Mouse (Mus musculus): ENCODE data around the gene Olfr1386. TPM values are rescaled to one million over a fixed set of nuclear protein-coding genes. Genes with fewer than 3 reads are reported as not detected.

Gene Olfr1386
- polyA plus RNA-seq (2012; rRNA removed): not detected in 2 replicates

DNA sequence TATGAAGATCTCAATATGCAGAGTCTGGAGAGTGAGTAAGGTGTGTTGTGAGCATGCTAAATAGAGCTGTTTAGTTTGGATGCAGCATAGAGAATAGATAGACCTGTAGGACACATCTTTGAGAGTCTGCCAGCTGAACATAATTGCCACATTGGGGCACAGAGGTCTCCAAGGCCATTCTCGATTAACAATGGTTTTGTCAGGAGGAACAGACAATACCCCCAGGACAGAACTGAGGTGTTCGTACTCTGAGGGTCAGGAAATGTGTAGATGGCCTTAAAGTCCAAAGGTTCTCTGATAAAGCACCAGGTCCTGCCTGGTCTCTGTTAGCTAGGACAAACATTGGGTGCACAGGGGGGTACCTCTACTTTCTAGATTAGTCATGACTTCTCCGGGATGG lies at the start of gene Olfr1386:
Olfr1386 (plus strand) TSS at position 301 of the 400 bp plus-strand sequence.

DNA sequence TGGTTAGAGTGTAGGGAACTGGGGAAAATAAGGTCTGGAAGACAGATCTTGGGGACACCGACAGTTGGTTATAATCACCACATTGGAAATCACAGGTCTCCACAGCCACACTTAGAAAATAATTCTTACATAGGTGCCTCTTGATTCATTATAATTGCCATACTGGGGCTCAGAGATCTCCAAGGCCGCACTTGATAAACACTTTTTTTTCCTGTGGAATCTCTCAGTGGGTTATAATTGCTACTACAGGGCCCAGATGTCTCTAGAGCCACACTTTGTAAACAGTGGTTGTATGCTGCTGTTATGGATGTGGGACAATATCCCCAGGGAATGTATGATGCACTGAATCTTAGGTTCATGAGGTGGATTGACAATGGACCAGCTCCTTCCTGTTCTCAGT lies 42.1 kb upstream of the Olfr1386 start, which contains the start of gene Olfr1389:
Olfr1389 (plus strand) TSS at position 301 of the 400 bp plus-strand sequence.

DNA sequence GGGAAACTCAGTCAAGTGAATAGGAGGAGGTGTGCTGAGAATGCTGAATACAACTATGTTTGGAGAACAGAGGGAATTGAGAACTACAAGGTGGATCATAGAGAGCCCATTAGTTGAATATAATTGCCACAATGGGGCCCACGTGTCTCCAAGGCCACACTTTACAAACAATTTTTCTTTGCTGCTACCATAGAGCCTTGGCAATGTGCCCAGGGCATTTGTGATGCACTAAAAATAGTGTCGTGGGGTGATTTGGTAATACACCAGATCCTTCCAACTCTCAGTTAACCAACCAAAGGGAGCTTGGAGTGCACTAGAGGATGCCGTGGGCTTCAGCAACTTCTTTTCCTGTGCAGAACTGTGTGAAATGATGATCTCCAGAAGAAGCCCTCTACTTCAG lies 28.4 kb upstream of the Olfr1386 start, which contains the start of gene Olfr1388:
Olfr1388 (plus strand) TSS at position 214 of the 400 bp plus-strand sequence.

DNA sequence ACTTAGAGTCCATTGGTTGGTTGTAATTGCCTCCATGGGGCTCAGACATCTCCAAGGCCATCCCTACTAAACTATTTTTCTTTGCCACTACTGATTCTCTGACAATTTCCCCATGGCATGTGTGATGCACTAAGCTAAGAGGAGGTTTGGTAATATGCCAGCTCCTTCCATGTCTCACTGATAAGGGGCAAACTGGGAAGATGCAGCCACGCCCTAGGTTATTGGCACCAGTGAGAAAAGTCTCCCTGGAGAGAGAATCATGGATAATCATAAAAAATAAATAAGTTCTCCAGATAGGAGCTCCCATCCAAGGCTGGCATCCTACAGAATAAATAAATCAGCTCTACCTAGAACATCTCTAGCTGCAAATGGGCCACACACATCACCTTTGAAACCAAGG lies 9.8 kb upstream of the Olfr1386 start, which contains the start of gene Olfr1387:
Olfr1387 (plus strand) TSS at position 301 of the 400 bp plus-strand sequence.

DNA sequence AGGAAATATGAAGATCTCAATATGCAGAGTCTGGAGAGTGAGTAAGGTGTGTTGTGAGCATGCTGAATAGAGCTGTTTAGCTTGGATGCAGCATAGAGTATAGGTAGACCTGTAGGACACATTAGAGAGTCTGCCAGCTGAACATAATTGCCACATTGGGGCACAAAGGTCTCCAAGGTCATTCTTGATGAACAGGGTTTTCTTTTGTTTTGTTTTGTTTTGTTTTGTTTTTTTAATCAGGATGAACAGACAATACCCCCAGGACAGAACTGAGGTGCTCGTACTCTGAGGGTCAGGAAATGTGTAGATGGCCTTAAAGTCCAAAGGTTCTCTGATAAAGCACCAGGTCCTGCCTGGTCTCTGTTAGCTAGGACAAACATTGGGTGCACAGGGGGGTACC lies 23.9 kb downstream of the Olfr1386 start, which contains the start of gene Olfr1385:
Olfr1385 (plus strand) TSS at position 301 of the 400 bp plus-strand sequence.

DNA sequence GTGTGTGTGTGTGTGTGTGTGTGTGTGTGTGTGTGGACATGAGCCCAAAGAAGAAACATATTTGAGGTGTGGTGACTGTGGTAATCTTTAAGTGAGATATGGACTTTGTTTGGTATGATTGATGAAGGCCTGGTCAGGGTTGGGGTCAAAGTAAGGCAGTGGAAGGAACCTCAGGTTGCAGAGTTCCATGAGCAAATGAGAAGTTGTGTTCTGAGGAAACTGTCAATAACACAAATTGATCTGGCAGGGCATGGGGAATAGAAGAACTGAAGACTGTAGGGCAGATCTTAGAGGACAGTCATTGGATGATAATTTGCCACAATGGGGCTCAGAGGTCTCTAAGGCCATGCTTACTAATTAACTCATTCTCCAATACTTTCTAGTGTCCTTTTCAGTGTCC lies 54.5 kb downstream of the Olfr1386 start, which contains the start of gene Olfr1383:
Olfr1383 (plus strand) TSS at position 301 of the 400 bp plus-strand sequence.

Other genes with a start within 250 kb of the Olfr1386 start
- gene Mgat1, start 220.9 kb upstream of the Olfr1386 start, polyA plus RNA-seq (2012; rRNA removed): 44.3 and 46.4 TPM in 2 replicates
- gene Olfr1393, start 186.7 kb upstream of the Olfr1386 start, polyA plus RNA-seq (2012; rRNA removed): 0.10 and 0.14 TPM in 2 replicates
- gene Olfr1392, start 179.8 kb upstream of the Olfr1386 start, polyA plus RNA-seq (2012; rRNA removed): 0.02 TPM in 2 replicates
- not detected in 2 replicates for gene Olfr10, start 160.3 kb upstream of the Olfr1386 start, polyA plus RNA-seq (2012; rRNA removed)
- gene Olfr1391, start 142.3 kb upstream of the Olfr1386 start, polyA plus RNA-seq (2012; rRNA removed): not detected in 2 replicates
- gene Olfr1390, start 129.9 kb upstream of the Olfr1386 start, polyA plus RNA-seq (2012; rRNA removed): not detected in 2 replicates
- gene Olfr1389, start 42.0 kb upstream of the Olfr1386 start, polyA plus RNA-seq (2012; rRNA removed): not detected in 2 replicates
- 0.05 and 0.06 TPM in 2 replicates for gene Olfr1388, start 28.4 kb upstream of the Olfr1386 start, polyA plus RNA-seq (2012; rRNA removed)
- gene Olfr1387, start 9.7 kb upstream of the Olfr1386 start, polyA plus RNA-seq (2012; rRNA removed): not detected in 2 replicates
- gene Olfr1385, start 24.0 kb downstream of the Olfr1386 start, polyA plus RNA-seq (2012; rRNA removed): not detected in 2 replicates
- gene Olfr1384, start 41.7 kb downstream of the Olfr1386 start, polyA plus RNA-seq (2012; rRNA removed): not detected in 2 replicates
- not detected in 2 replicates for gene Olfr1383, start 54.6 kb downstream of the Olfr1386 start, polyA plus RNA-seq (2012; rRNA removed)
- not detected in 2 replicates for gene Olfr1382, start 63.2 kb downstream of the Olfr1386 start, polyA plus RNA-seq (2012; rRNA removed)
- not detected in 2 replicates for gene Olfr1381, start 78.4 kb downstream of the Olfr1386 start, polyA plus RNA-seq (2012; rRNA removed)
- gene Olfr1380, start 91.8 kb downstream of the Olfr1386 start, polyA plus RNA-seq (2012; rRNA removed): not detected in 2 replicates
- 3.6 and 4.3 TPM in 2 replicates for gene Flt4, start 144.2 kb downstream of the Olfr1386 start, polyA plus RNA-seq (2012; rRNA removed)
- gene Scgb3a1, start 198.6 kb downstream of the Olfr1386 start, polyA plus RNA-seq (2012; rRNA removed): 0.09 and 0.10 TPM in 2 replicates
- gene Cnot6, start 247.7 kb downstream of the Olfr1386 start, polyA plus RNA-seq (2012; rRNA removed): 14.4 and 14.9 TPM in 2 replicates